In the genomic region with DNA sequence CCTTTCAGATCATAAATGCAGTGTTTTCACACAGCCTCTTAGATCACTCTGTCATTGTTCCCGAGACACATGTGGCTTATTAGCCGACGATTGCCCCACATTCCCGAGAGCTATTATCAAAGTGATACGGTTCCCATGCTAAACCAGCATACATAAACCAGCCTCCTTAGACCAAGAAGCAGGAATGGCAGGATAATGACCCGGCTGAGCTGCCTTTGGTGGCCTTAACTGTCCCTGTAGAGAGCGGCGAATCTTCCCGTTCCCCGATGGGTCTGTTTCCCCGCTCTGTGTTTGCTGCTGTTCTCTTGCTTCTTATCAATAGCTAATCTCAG, we compare ENCODE assay signal across 17 mouse cellular contexts.
DNase-seq lines count a peak whose midpoint lies in the region; ATAC-seq and TF ChIP-seq lines count a peak whose summit lies in the region.
"Had no signal": no experiment of that assay in that cellular context is flagged by ENCODE, and none has a peak within 500 bp of the region (broad histone marks: within the 10 kb centered on the region; RNA-seq: fewer than 3 reads in every experiment).

No protein-coding gene starts in this region.

- no peak overlapping the region for H3K9ac ChIP-seq in intestine, embryonic 14.5 days (ENCODE audit: low read length)
- no peak overlapping the region for H3K9ac ChIP-seq in intestine, postnatal 0 days (ENCODE audit: low read depth, low read length)
- 0 out of 2 replicates have a peak overlapping the region, but pooled peaks have one; percentile 2 for H3K9ac ChIP-seq in hindbrain, embryonic 14.5 days
- no peak overlapping the region for H3K9ac ChIP-seq in midbrain, embryonic 14.5 days (replicated peaks; ENCODE audit: low read length)
- no peak overlapping the region; the same call in 1 of the 2 replicates for H3K9ac ChIP-seq in neural tube, embryonic 15.5 days (replicated peaks)
- H3K9ac ChIP-seq: stomach, embryonic 15.5 days had no signal

- TF ChIP-seq CTCF in intestine, postnatal 0 days (IDR thresholded peaks at IDR 0.05; ENCODE audit: low read depth), result no peak

- H3K4me3 ChIP-seq in intestine, embryonic 14.5 days (ENCODE audit: low read depth, low read length), result no peak overlapping the region
- no peak overlapping the region for H3K4me3 ChIP-seq in intestine, postnatal 0 days (ENCODE audit: low read depth, low read length)
- no peak overlapping the region for H3K4me3 ChIP-seq in hindbrain, embryonic 14.5 days (replicated peaks; ENCODE audit: low read length)
- H3K4me3 ChIP-seq in midbrain, embryonic 14.5 days (replicated peaks; ENCODE audit: low read depth, low read length), result no peak overlapping the region
- H3K4me3 ChIP-seq in neural tube, embryonic 15.5 days (replicated peaks), result no peak overlapping the region
- H3K4me3 ChIP-seq: stomach, embryonic 15.5 days had no signal

- intact Hi-C loops in heart, postnatal 25 days (cut with DNase I), result no loop called here
- intact Hi-C loops in left cerebral cortex, postnatal 25 days (cut with DNase I), result no loop called here

- H3K9me3 ChIP-seq in intestine, embryonic 14.5 days (ENCODE audit: control insufficient read depth, low read length), result no peaks in the 10 kb centered on the region
- no peaks in the 10 kb centered on the region for H3K9me3 ChIP-seq in intestine, postnatal 0 days (ENCODE audit: control insufficient read depth)
- no peaks in the 10 kb centered on the region for H3K9me3 ChIP-seq in hindbrain, embryonic 14.5 days (ENCODE audit: control insufficient read depth, low read length)
- no peaks in the 10 kb centered on the region for H3K9me3 ChIP-seq in midbrain, embryonic 14.5 days (ENCODE audit: control insufficient read depth, low read length)
- no peaks in the 10 kb centered on the region for H3K9me3 ChIP-seq in neural tube, embryonic 15.5 days (replicated peaks)
- H3K9me3 ChIP-seq: G1E; stomach, embryonic 15.5 days had no signal

- no peaks in the 10 kb centered on the region; the same call in 1 of the 2 replicates for H3K4me1 ChIP-seq in intestine, embryonic 14.5 days (replicated peaks; ENCODE audit: control insufficient read depth, insufficient read depth, low read length)
- H3K4me1 ChIP-seq in intestine, postnatal 0 days (replicated peaks; ENCODE audit: control insufficient read depth, insufficient read depth, low read length), result no peaks in the 10 kb centered on the region
- peaks cover 18% of the 10 kb centered on the region; the same call in 1 of the 2 replicates for H3K4me1 ChIP-seq in hindbrain, embryonic 14.5 days (replicated peaks; ENCODE audit: control insufficient read depth, insufficient read depth, low read length)
- H3K4me1 ChIP-seq in midbrain, embryonic 14.5 days (ENCODE audit: control insufficient read depth, insufficient read depth, low read length), result peaks cover 20% of the 10 kb centered on the region; the same call in 1 of the 2 replicates
- H3K4me1 ChIP-seq in neural tube, embryonic 15.5 days, result peaks cover 21% of the 10 kb centered on the region
- H3K4me1 ChIP-seq: stomach, embryonic 15.5 days had no signal

- H3K36me3 ChIP-seq in intestine, embryonic 14.5 days (ENCODE audit: control insufficient read depth, insufficient read depth, low read length), result no peaks in the 10 kb centered on the region
- H3K36me3 ChIP-seq in intestine, postnatal 0 days (ENCODE audit: control insufficient read depth, insufficient read depth), result no peaks in the 10 kb centered on the region
- H3K36me3 ChIP-seq in hindbrain, embryonic 14.5 days (replicated peaks; ENCODE audit: control insufficient read depth, insufficient read depth), result no peaks in the 10 kb centered on the region
- no peaks in the 10 kb centered on the region for H3K36me3 ChIP-seq in midbrain, embryonic 14.5 days (ENCODE audit: control insufficient read depth, insufficient read depth, low read length)
- H3K36me3 ChIP-seq in neural tube, embryonic 15.5 days, result no peaks in the 10 kb centered on the region
- H3K36me3 ChIP-seq: stomach, embryonic 15.5 days had no signal

- no peak for DNase-seq in intestine, embryonic 14.5 days (ENCODE audit: low spot score)
- peak; percentile 44 for DNase-seq in hindbrain, embryonic 14.5 days (ENCODE audit: low spot score)
- DNase-seq in midbrain, embryonic 14.5 days, result peak; percentile 58
- DNase-seq in heart, postnatal 25 days (ENCODE audit: low spot score), result no peak
- DNase-seq in left cerebral cortex, postnatal 25 days (ENCODE audit: low spot score in 2 of 2), result no peak
- DNase-seq: adrenal gland, adult 2 months; gastrocnemius, postnatal 36 days; heart, postnatal 4 days; liver; lung, adult 18-20 months; lung, postnatal 4 days had no signal

- no peak for ATAC-seq in intestine, embryonic 14.5 days (replicated peaks; ENCODE audit: low FRiP score, low TSS enrichment, low read depth)
- no peak for ATAC-seq in intestine, postnatal 0 days
- ATAC-seq in hindbrain, embryonic 14.5 days (ENCODE audit: low FRiP score), result peak; percentile 42; the same call in 1 of the 2 replicates
- no peak for ATAC-seq in midbrain, embryonic 14.5 days (ENCODE audit: low FRiP score, low TSS enrichment)
- ATAC-seq in neural tube, embryonic 15.5 days (ENCODE audit: low FRiP score), result no peak
- no peak for ATAC-seq in cerebellum, adult (ENCODE audit: insufficient number of reproducible peaks, low FRiP score, low TSS enrichment)

- 53% methylated on average over 11 of the region's 11 CpGs for WGBS in intestine, embryonic 14.5 days
- 45% methylated on average over 11 of the region's 11 CpGs for WGBS in intestine, postnatal 0 days
- WGBS in hindbrain, embryonic 14.5 days, result 25% methylated on average over 11 of the region's 11 CpGs
- 30% methylated on average over 11 of the region's 11 CpGs for WGBS in midbrain, embryonic 14.5 days
- WGBS in neural tube, embryonic 15.5 days, result 12% methylated on average over 11 of the region's 11 CpGs

- no peak overlapping the region for H3K27ac ChIP-seq in intestine, embryonic 14.5 days (ENCODE audit: low read depth)
- no peak overlapping the region for H3K27ac ChIP-seq in intestine, postnatal 0 days (ENCODE audit: low read depth, low read length)
- peak overlapping the region; percentile 67 for H3K27ac ChIP-seq in hindbrain, embryonic 14.5 days
- H3K27ac ChIP-seq in midbrain, embryonic 14.5 days (replicated peaks; ENCODE audit: low read depth, low read length), result peak overlapping the region; percentile 58
- H3K27ac ChIP-seq in neural tube, embryonic 15.5 days (replicated peaks), result peak overlapping the region; percentile 69
- H3K27ac ChIP-seq: stomach, embryonic 15.5 days had no signal

- no peaks in the 10 kb centered on the region for H3K27me3 ChIP-seq in intestine, embryonic 14.5 days (replicated peaks; ENCODE audit: control insufficient read depth, insufficient read depth, low read length)
- H3K27me3 ChIP-seq in intestine, postnatal 0 days (replicated peaks; ENCODE audit: control insufficient read depth, insufficient read depth, low read length), result no peaks in the 10 kb centered on the region
- H3K27me3 ChIP-seq in hindbrain, embryonic 14.5 days (ENCODE audit: control insufficient read depth, insufficient read depth, low read length), result no peaks in the 10 kb centered on the region
- no peaks in the 10 kb centered on the region for H3K27me3 ChIP-seq in midbrain, embryonic 14.5 days (ENCODE audit: control insufficient read depth, insufficient read depth, low read length)
- H3K27me3 ChIP-seq in neural tube, embryonic 15.5 days (replicated peaks), result no peaks in the 10 kb centered on the region
- H3K27me3 ChIP-seq: stomach, embryonic 15.5 days had no signal

- 0 out of 2 replicates have a peak overlapping the region, but pooled peaks have one; percentile 7 for H3K4me2 ChIP-seq in intestine, embryonic 14.5 days (ENCODE audit: low read length)
- no peak overlapping the region; the same call in 1 of the 2 replicates for H3K4me2 ChIP-seq in intestine, postnatal 0 days (replicated peaks; ENCODE audit: low read depth)
- H3K4me2 ChIP-seq in hindbrain, embryonic 14.5 days (replicated peaks), result peak overlapping the region; percentile 39
- H3K4me2 ChIP-seq in midbrain, embryonic 14.5 days (ENCODE audit: low read length), result peak overlapping the region; percentile 35
- peak overlapping the region; percentile 42 for H3K4me2 ChIP-seq in neural tube, embryonic 15.5 days
- H3K4me2 ChIP-seq: heart, embryonic 11.5 days; stomach, embryonic 15.5 days had no signal

Comparison
In these comparisons a context has a peak if more than half of its experiments do, and no peak if none do; other contexts are left out.
1. DNase-seq: peak in hindbrain, embryonic 14.5 days (single experiment) and midbrain, embryonic 14.5 days (single experiment); none in intestine, embryonic 14.5 days (single experiment), heart, postnatal 25 days (single experiment) and left cerebral cortex, postnatal 25 days (0 of 2).
2. H3K27ac ChIP-seq: peak in hindbrain, embryonic 14.5 days (single experiment), midbrain, embryonic 14.5 days (single experiment) and neural tube, embryonic 15.5 days (single experiment); none in intestine, embryonic 14.5 days (single experiment) and intestine, postnatal 0 days (single experiment).